Mouse (Mus musculus) hindbrain, embryonic 12.5 days (tissue): ENCODE data around the gene Bicdl1. TPM values are rescaled to one million over a fixed set of nuclear protein-coding genes. Genes with fewer than 3 reads are reported as not detected.

Experiments
- ATAC-seq: fragments of 200-750 bp; cut with Nextera tagmentation; 2 replicates; pipeline ENCODE4 v1.8.0; 2017; ENCODE audit warnings: moderate TSS enrichment; ENCODE audit not compliant: low FRiP score
- H3K27ac ChIP-seq: fragments of 300-500 bp; sonication (generic); 2 replicates; pipeline ENCODE4 v1.5.1; 2016; ENCODE audit warnings: mild to moderate bottlenecking
- H3K27me3 ChIP-seq: fragments of 300-500 bp; sonication (generic); 2 replicates; pipeline ENCODE4 v1.6.1; 2016; ENCODE audit warnings: mild to moderate bottlenecking
- H3K36me3 ChIP-seq: fragments of 300-500 bp; sonication (generic); 2 replicates; pipeline ENCODE4 v1.6.1; 2016; ENCODE audit warnings: mild to moderate bottlenecking
- H3K4me1 ChIP-seq: fragments of 300-500 bp; sonication (generic); 2 replicates; pipeline ENCODE4 v1.6.1; 2016
- H3K4me2 ChIP-seq: fragments of 300-500 bp; sonication (generic); replicated peaks from 2 replicates; pipeline ENCODE4 v1.6.1; 2016; ENCODE audit warnings: mild to moderate bottlenecking
- H3K4me3 ChIP-seq: fragments of 300-500 bp; sonication (generic); 2 replicates; pipeline ENCODE4 v1.5.1; 2016; ENCODE audit warnings: mild to moderate bottlenecking
- H3K9ac ChIP-seq: fragments of 300-500 bp; sonication (generic); 2 replicates; pipeline ENCODE4 v1.6.1; 2016; ENCODE audit warnings: mild to moderate bottlenecking, moderate library complexity
- H3K9me3 ChIP-seq: fragments of 300-500 bp; sonication (generic); replicated peaks from 2 replicates; pipeline ENCODE4 v1.6.1; 2016; ENCODE audit warnings: mild to moderate bottlenecking
- WGBS: fragments of 180-500 bp; shearing (Covaris S2); methylation state at CpG from one replicate; pipeline ENCODE4 v1.1.7; 2016; 5-methylcytosine and 5-hydroxymethylcytosine counted together
- polyA plus RNA-seq: library from polyadenylated mRNA; unstranded; fragments of >200 nt; fragmentation: Nextera tagmentation; extraction: Ambion mirVana; gene quantifications from 2 replicates; pipeline ENCODE4 v1.2.1, GENCODE M21; 2016

Gene Bicdl1
- polyA plus RNA-seq, 1 experiment from 2014 or later: 20.8 TPM

- Histone ChIP-seq H3K9me3 (no peaks in the 10 kb centered on the region), H3K36me3 (peaks cover 5% of the 10 kb centered on the region; the same call in 1 of the 2 replicates), H3K9ac (no peak overlapping the region), H3K4me3 (no peak overlapping the region), H3K27ac (no peak overlapping the region), H3K4me1 (no peaks in the 10 kb centered on the region), H3K4me2 (no peak overlapping the region), H3K27me3 (no peaks in the 10 kb centered on the region)
- ATAC-seq: no peak
- 88% methylated on average over 6 of the region's 6 CpGs for WGBS
Observed at GRCm38 (mm10) chr5:115658352-115658751, 73.1 kb downstream of the Bicdl1 start.

- Histone ChIP-seq H3K9me3 (no peaks in the 10 kb centered on the region), H3K4me3 (no peak overlapping the region), H3K9ac (no peak overlapping the region), H3K4me1 (peaks cover 4% of the 10 kb centered on the region; the same call in 1 of the 2 replicates), H3K27ac (no peak overlapping the region), H3K36me3 (0 out of 2 replicates have a peak, but pooled peaks cover 1% of the 10 kb centered on the region), H3K27me3 (no peaks in the 10 kb centered on the region), H3K4me2 (no peak overlapping the region)
- ATAC-seq: no peak
- WGBS: 84% methylated on average over 1 of the region's 1 CpGs
Observed at GRCm38 (mm10) chr5:115657234-115657633, 74.2 kb downstream of the Bicdl1 start.

- H3K9me3 ChIP-seq: no peaks in the 10 kb centered on the region
- no peak overlapping the region for H3K9ac ChIP-seq
- ATAC-seq: no peak
- no peak overlapping the region for H3K4me3 ChIP-seq
- H3K4me2 ChIP-seq: no peak overlapping the region
- 88% methylated on average over 6 of the region's 6 CpGs for WGBS
- no peaks in the 10 kb centered on the region for H3K27me3 ChIP-seq
- H3K27ac ChIP-seq: no peak overlapping the region
- peaks cover 9% of the 10 kb centered on the region for H3K4me1 ChIP-seq
- H3K36me3 ChIP-seq: no peaks in the 10 kb centered on the region
Observed at GRCm38 (mm10) chr5:115656677-115657076, 74.7 kb downstream of the Bicdl1 start.

- Histone ChIP-seq H3K9me3 (no peaks in the 10 kb centered on the region), H3K27me3 (no peaks in the 10 kb centered on the region), H3K9ac (no peak overlapping the region), H3K27ac (no peak overlapping the region), H3K36me3 (peaks cover 7% of the 10 kb centered on the region), H3K4me3 (no peak overlapping the region), H3K4me1 (peaks cover 17% of the 10 kb centered on the region), H3K4me2 (no peak overlapping the region)
- ATAC-seq: no peak
- 87% methylated on average over 12 of the region's 12 CpGs for WGBS
Observed at GRCm38 (mm10) chr5:115653776-115654175, 77.6 kb downstream of the Bicdl1 start.

- Histone ChIP-seq H3K4me3 (peak overlapping the region; percentile 40), H3K9ac (peak overlapping the region; percentile 56)
- ATAC-seq: peak; percentile 99
Observed at GRCm38 (mm10) chr5:115652681-115653575, 78.5 kb downstream of the Bicdl1 start.

GRCm38 (mm10) chr5:115651821-115652220, 79.6 kb downstream of the Bicdl1 start:
- H3K4me1 ChIP-seq: peaks cover 19% of the 10 kb centered on the region
- H3K4me3 ChIP-seq: no peak overlapping the region
- ATAC-seq: no peak
- WGBS: 89% methylated on average over 10 of the region's 10 CpGs
- no peaks in the 10 kb centered on the region for H3K9me3 ChIP-seq
- 0 out of 2 replicates have a peak overlapping the region, but pooled peaks have one; percentile 77 for H3K27ac ChIP-seq
- peak overlapping the region; percentile 66; the same call in 1 of the 2 replicates for H3K4me2 ChIP-seq
- H3K9ac ChIP-seq: no peak overlapping the region
- peaks cover 24% of the 10 kb centered on the region for H3K36me3 ChIP-seq
- H3K27me3 ChIP-seq: no peaks in the 10 kb centered on the region

More at GRCm38 (mm10) chr5:115652681-115653575, 78.5 kb downstream of the Bicdl1 start:
- Histone ChIP-seq H3K4me2 (peak overlapping the region; percentile 66), H3K9me3 (no peaks in the 10 kb centered on the region), H3K36me3 (peaks cover 14% of the 10 kb centered on the region), H3K27ac (peak overlapping the region; percentile 77), H3K27me3 (no peaks in the 10 kb centered on the region), H3K4me1 (peaks cover 19% of the 10 kb centered on the region)
- WGBS: 4% methylated on average over 35 of the region's 35 CpGs

GRCm38 (mm10) chr5:115650885-115651284, 80.5 kb downstream of the Bicdl1 start:
- Histone ChIP-seq H3K4me3 (no peak overlapping the region), H3K27me3 (no peaks in the 10 kb centered on the region), H3K9me3 (no peaks in the 10 kb centered on the region), H3K4me1 (peaks cover 19% of the 10 kb centered on the region), H3K36me3 (peaks cover 33% of the 10 kb centered on the region), H3K4me2 (no peak overlapping the region), H3K9ac (no peak overlapping the region), H3K27ac (no peak overlapping the region)
- 88% methylated on average over 10 of the region's 10 CpGs for WGBS
- ATAC-seq: no peak

- no peaks in the 10 kb centered on the region for H3K9me3 ChIP-seq
- H3K4me2 ChIP-seq: no peak overlapping the region
- no peak overlapping the region for H3K9ac ChIP-seq
- peaks cover 45% of the 10 kb centered on the region for H3K36me3 ChIP-seq
- H3K4me3 ChIP-seq: no peak overlapping the region
- H3K27ac ChIP-seq: no peak overlapping the region
- no peak for ATAC-seq
- WGBS: 87% methylated on average over 8 of the region's 8 CpGs
- H3K27me3 ChIP-seq: no peaks in the 10 kb centered on the region
- H3K4me1 ChIP-seq: peaks cover 19% of the 10 kb centered on the region
Observed at GRCm38 (mm10) chr5:115649699-115650098, 81.7 kb downstream of the Bicdl1 start.

- no peak overlapping the region for H3K4me2 ChIP-seq
- 67% methylated on average over 3 of the region's 3 CpGs for WGBS
- H3K27me3 ChIP-seq: no peaks in the 10 kb centered on the region
- no peak overlapping the region for H3K4me3 ChIP-seq
- no peak for ATAC-seq
- H3K9ac ChIP-seq: no peak overlapping the region
- H3K36me3 ChIP-seq: peaks cover 53% of the 10 kb centered on the region
- peaks cover 19% of the 10 kb centered on the region for H3K4me1 ChIP-seq
- H3K27ac ChIP-seq: peak overlapping the region; percentile 48; the same call in 1 of the 2 replicates
- H3K9me3 ChIP-seq: no peaks in the 10 kb centered on the region
Observed at GRCm38 (mm10) chr5:115648876-115649275, 82.5 kb downstream of the Bicdl1 start.

GRCm38 (mm10) chr5:115644192-115644591, 87.2 kb downstream of the Bicdl1 start:
- no peak for ATAC-seq
- Histone ChIP-seq H3K9ac (no peak overlapping the region), H3K4me3 (no peak overlapping the region), H3K27ac (no peak overlapping the region), H3K4me1 (peaks cover 6% of the 10 kb centered on the region), H3K36me3 (peaks cover 97% of the 10 kb centered on the region), H3K27me3 (no peaks in the 10 kb centered on the region), H3K4me2 (no peak overlapping the region), H3K9me3 (no peaks in the 10 kb centered on the region)
- 87% methylated on average over 9 of the region's 9 CpGs for WGBS

GRCm38 (mm10) chr5:115635536-115635935, 95.9 kb downstream of the Bicdl1 start:
- Histone ChIP-seq H3K4me3 (no peak overlapping the region), H3K4me1 (peaks cover 41% of the 10 kb centered on the region), H3K4me2 (no peak overlapping the region), H3K9me3 (no peaks in the 10 kb centered on the region), H3K36me3 (peaks cover 27% of the 10 kb centered on the region), H3K27me3 (no peaks in the 10 kb centered on the region), H3K9ac (no peak overlapping the region), H3K27ac (peak overlapping the region; percentile 17; the same call in 1 of the 2 replicates)
- ATAC-seq: no peak
- 71% methylated on average over 6 of the region's 6 CpGs for WGBS

GRCm38 (mm10) chr5:115634046-115634445, 97.4 kb downstream of the Bicdl1 start:
- Histone ChIP-seq H3K9me3 (no peaks in the 10 kb centered on the region), H3K4me2 (no peak overlapping the region), H3K4me3 (no peak overlapping the region), H3K4me1 (peaks cover 45% of the 10 kb centered on the region), H3K36me3 (peaks cover 12% of the 10 kb centered on the region), H3K27ac (no peak overlapping the region), H3K9ac (no peak overlapping the region), H3K27me3 (no peaks in the 10 kb centered on the region)
- ATAC-seq: no peak
- WGBS: 92% methylated on average over 8 of the region's 8 CpGs
